Mouse (Mus musculus): ENCODE data around the gene Uts2r. TPM values are rescaled to one million over a fixed set of nuclear protein-coding genes. Genes with fewer than 3 reads are reported as not detected.

Gene Uts2r
- total RNA-seq, 2 experiments from 2014 or later, result not detected

Other genes with a start within 250 kb of the Uts2r start
- 2.3 and 5.2 TPM in 2 replicates for gene Ccdc57, start 227.4 kb upstream of the Uts2r start, total RNA-seq (2015; ENCODE audit: low replicate concordance)
- gene Ccdc57, start 227.4 kb upstream of the Uts2r start, total RNA-seq (2017; ENCODE audit: low replicate concordance), result 4.4 and 6.0 TPM in 2 replicates
- gene Slc16a3, start 211.8 kb upstream of the Uts2r start, total RNA-seq (2015; ENCODE audit: low replicate concordance), result 5.2 and 11.7 TPM in 2 replicates
- 5.6 and 7.1 TPM in 2 replicates for gene Slc16a3, start 211.8 kb upstream of the Uts2r start, total RNA-seq (2017; ENCODE audit: low replicate concordance)
- 70.3 and 83.2 TPM in 2 replicates for gene Csnk1d, start 168.9 kb upstream of the Uts2r start, total RNA-seq (2015; ENCODE audit: low replicate concordance)
- 121 and 148 TPM in 2 replicates for gene Csnk1d, start 168.9 kb upstream of the Uts2r start, total RNA-seq (2017; ENCODE audit: low replicate concordance)
- gene Cd7, start 120.9 kb upstream of the Uts2r start, total RNA-seq (2015; ENCODE audit: low replicate concordance), result 5.9 TPM in 1 of 2 replicates, not detected in the other
- 4.8 TPM in 1 of 2 replicates, not detected in the other for gene Cd7, start 120.9 kb upstream of the Uts2r start, total RNA-seq (2017; ENCODE audit: low replicate concordance)
- not detected in 2 replicates for gene Sectm1b, start 96.7 kb upstream of the Uts2r start, total RNA-seq (2015; ENCODE audit: low replicate concordance)
- not detected in 2 replicates for gene Sectm1b, start 96.7 kb upstream of the Uts2r start, total RNA-seq (2017; ENCODE audit: low replicate concordance)
- gene Sectm1a, start 79.1 kb upstream of the Uts2r start, total RNA-seq (2015; ENCODE audit: low replicate concordance), result not detected in 2 replicates
- not detected in 2 replicates for gene Sectm1a, start 79.1 kb upstream of the Uts2r start, total RNA-seq (2017; ENCODE audit: low replicate concordance)
- gene Tex19.2, start 41.6 kb upstream of the Uts2r start, total RNA-seq (2015; ENCODE audit: low replicate concordance), result not detected in 2 replicates
- gene Tex19.2, start 41.6 kb upstream of the Uts2r start, total RNA-seq (2017; ENCODE audit: low replicate concordance), result not detected in 2 replicates
- gene Tex19.1, start 14.1 kb upstream of the Uts2r start, total RNA-seq (2015; ENCODE audit: low replicate concordance), result not detected in 2 replicates
- gene Tex19.1, start 14.1 kb upstream of the Uts2r start, total RNA-seq (2017; ENCODE audit: low replicate concordance), result not detected in 2 replicates
- 0.84 and 6.9 TPM in 2 replicates for gene Hexdc, start 44.2 kb downstream of the Uts2r start, total RNA-seq (2015; ENCODE audit: low replicate concordance)
- gene Hexdc, start 44.2 kb downstream of the Uts2r start, total RNA-seq (2017; ENCODE audit: low replicate concordance), result 0.51 and 3.9 TPM in 2 replicates
- gene Ogfod3, start 44.4 kb downstream of the Uts2r start, total RNA-seq (2015; ENCODE audit: low replicate concordance), result 0.77 and 1.0 TPM in 2 replicates
- 2.6 TPM in 2 replicates for gene Ogfod3, start 44.4 kb downstream of the Uts2r start, total RNA-seq (2017; ENCODE audit: low replicate concordance)
- gene Cybc1, start 69.1 kb downstream of the Uts2r start, total RNA-seq (2015; ENCODE audit: low replicate concordance), result 4.6 and 24.7 TPM in 2 replicates
- gene Cybc1, start 69.1 kb downstream of the Uts2r start, total RNA-seq (2017; ENCODE audit: low replicate concordance), result 16.6 and 16.9 TPM in 2 replicates
- gene Narf, start 77.0 kb downstream of the Uts2r start, total RNA-seq (2015; ENCODE audit: low replicate concordance), result 145 and 154 TPM in 2 replicates
- 264 and 277 TPM in 2 replicates for gene Narf, start 77.0 kb downstream of the Uts2r start, total RNA-seq (2017; ENCODE audit: low replicate concordance)
- gene Foxk2, start 99.7 kb downstream of the Uts2r start, total RNA-seq (2015; ENCODE audit: low replicate concordance), result 6.1 and 13.4 TPM in 2 replicates
- 7.1 and 7.2 TPM in 2 replicates for gene Foxk2, start 99.7 kb downstream of the Uts2r start, total RNA-seq (2017; ENCODE audit: low replicate concordance)
- gene Wdr45b, start 194.2 kb downstream of the Uts2r start, total RNA-seq (2015; ENCODE audit: low replicate concordance), result 10.6 and 14.4 TPM in 2 replicates
- 19.2 and 22.6 TPM in 2 replicates for gene Wdr45b, start 194.2 kb downstream of the Uts2r start, total RNA-seq (2017; ENCODE audit: low replicate concordance)
- gene Rab40b, start 228.0 kb downstream of the Uts2r start, total RNA-seq (2015; ENCODE audit: low replicate concordance), result not detected in 2 replicates
- not detected in 2 replicates for gene Rab40b, start 228.0 kb downstream of the Uts2r start, total RNA-seq (2017; ENCODE audit: low replicate concordance)

Data from erythroblast, adult 5-6 weeks (primary cell).